Mouse (Mus musculus): ENCODE measurements around the gene Dnmbp.
"Not testable (repeated sequence)": the region's sequence is repeated elsewhere in the genome, so short reads cannot be mapped to it uniquely, and the experiment has no call there.

The Dnmbp gene

GRCm38 (mm10) chr19:43939769-43940689 lies at the start of gene Dnmbp:
Gene Dnmbp, minus strand, starts transcription at chr19:43940191.
- DNase-seq, result peak; percentile 92

GRCm38 (mm10) chr19:43986069-43986794 lies 46.2 kb upstream of the Dnmbp start, which contains the start of gene Cpn1:
Gene Cpn1, minus strand, starts transcription at chr19:43986556.
- DNase-seq, result no peak

- no peak for DNase-seq
Observed at GRCm38 (mm10) chr19:43981992-43982391, 42.0 kb upstream of the Dnmbp start.

GRCm38 (mm10) chr19:43980711-43981110 lies 40.7 kb upstream of the Dnmbp start:
- DNase-seq, result no peak

- DNase-seq, result no peak
Observed at GRCm38 (mm10) chr19:43977799-43978198, 37.8 kb upstream of the Dnmbp start.

GRCm38 (mm10) chr19:43976661-43977060 lies 36.7 kb upstream of the Dnmbp start:
- no peak for DNase-seq

GRCm38 (mm10) chr19:43974221-43974620 lies 34.2 kb upstream of the Dnmbp start:
- DNase-seq, result no peak

GRCm38 (mm10) chr19:43973711-43974110 lies 33.7 kb upstream of the Dnmbp start:
- no peak for DNase-seq

- no peak for DNase-seq
Observed at GRCm38 (mm10) chr19:43972129-43972528, 32.1 kb upstream of the Dnmbp start.

- DNase-seq, result no peak
Observed at GRCm38 (mm10) chr19:43968436-43969026, 28.5 kb upstream of the Dnmbp start.

- no peak for DNase-seq
Observed at GRCm38 (mm10) chr19:43966481-43966880, 26.5 kb upstream of the Dnmbp start.

GRCm38 (mm10) chr19:43965496-43966085 lies 25.6 kb upstream of the Dnmbp start:
- no peak for DNase-seq

- DNase-seq, result no peak
Observed at GRCm38 (mm10) chr19:43962795-43963194, 22.8 kb upstream of the Dnmbp start.

- DNase-seq, result no peak
Observed at GRCm38 (mm10) chr19:43961185-43961584, 21.2 kb upstream of the Dnmbp start.

GRCm38 (mm10) chr19:43960014-43960413 lies 20.0 kb upstream of the Dnmbp start:
- peak; percentile 38 for DNase-seq

- peak; percentile 83 for DNase-seq
Observed at GRCm38 (mm10) chr19:43959162-43959561, 19.2 kb upstream of the Dnmbp start.

- no peak for DNase-seq
Observed at GRCm38 (mm10) chr19:43957881-43958280, 17.9 kb upstream of the Dnmbp start.

GRCm38 (mm10) chr19:43957402-43957801 lies 17.4 kb upstream of the Dnmbp start:
- no peak for DNase-seq

- no peak for DNase-seq
Observed at GRCm38 (mm10) chr19:43955266-43955665, 15.3 kb upstream of the Dnmbp start.

- no peak for DNase-seq
Observed at GRCm38 (mm10) chr19:43954864-43955263, 14.9 kb upstream of the Dnmbp start.

- not testable (repeated sequence) for DNase-seq
Observed at GRCm38 (mm10) chr19:43952936-43953335, 12.9 kb upstream of the Dnmbp start.

- no peak for DNase-seq
Observed at GRCm38 (mm10) chr19:43949111-43949810, 9.3 kb upstream of the Dnmbp start.

All from lung, postnatal 14 days (tissue).